Mouse (Mus musculus) urinary bladder, postnatal 4 days (tissue): ENCODE results near the gene Rhox3a2.
"Not testable (repeated sequence)": the region's sequence is repeated elsewhere in the genome, so short reads cannot be mapped to it uniquely, and the experiment has no call there.

ENCODE experiments used
- DNase-seq, 2 experiments: peaks; one replicate each; pipeline ENCODE4 v3.0.0; 2021 to 2022; ENCODE audit warnings: low spot score in 2 of 2

The Rhox3a2 gene

GRCm38 (mm10) chrX:37379728-37380127 is at the start of gene Rhox3a2:
Rhox3a2 (plus strand) TSS chrX:37380028.
- not testable (repeated sequence) for DNase-seq

GRCm38 (mm10) chrX:37390548-37390947 is 10.7 kb downstream of the Rhox3a2 start, which contains the start of gene Rhox4a2:
Rhox4a2 (plus strand) TSS chrX:37390848.
- not testable (repeated sequence) for DNase-seq

- not testable (repeated sequence) for DNase-seq
Measured at GRCm38 (mm10) chrX:37411767-37412166, 31.9 kb downstream of the Rhox3a2 start, which contains the start of gene Rhox2b. Rhox2b (plus strand) TSS chrX:37412067.

GRCm38 (mm10) chrX:37432194-37432593 is 52.4 kb downstream of the Rhox3a2 start, which contains the start of gene Rhox4b:
Rhox4b (plus strand) TSS chrX:37432494.
- DNase-seq, result not testable (repeated sequence)
